Mouse (Mus musculus): ENCODE measurements at regions not wholly inside any gene's neighbourhood (a gene's known extent, or its start where the extent isn't known, plus 50 kb on each side); places are given as distances from the start of the nearest gene placed in this dataset.

- TF ChIP-seq GATA1 (IDR thresholded peaks at IDR 0.05; ENCODE audit: borderline replicate concordance, low read length), result no peak
- TF ChIP-seq FLI1 (IDR thresholded peaks at IDR 0.05; ENCODE audit: low read length), result no peak
Measured at GRCm38 (mm10) chr12:77622243-77622642, 384.3 kb downstream of the Fut8 start.

All from megakaryocyte, embryonic 14.5 days (primary cell).